Mouse (Mus musculus) CH12.LX (cell line): ENCODE measurements at regions not wholly inside any gene's neighbourhood (a gene's known extent, or its start where the extent isn't known, plus 50 kb on each side); places are given as distances from the start of the nearest gene placed in this dataset.

Experiments used
- DNase-seq: peaks from one replicate; pipeline ENCODE4 v3.0.0-alpha.2; 2013; ENCODE audit errors: extremely low read depth
- H3K27ac ChIP-seq: 2 replicates; pipeline ENCODE4 v1.5.1; 2012; ENCODE audit warnings: low read depth, mild to moderate bottlenecking, control low read depth, moderate library complexity; ENCODE audit not compliant: insufficient read depth
- H3K27me3 ChIP-seq: replicated peaks from 2 replicates; pipeline ENCODE3; 2012; ENCODE audit warnings: inconsistent platforms
- H3K36me3 ChIP-seq, 2 experiments: replicated peaks in 1 of 2; 2 replicates each; pipeline versions ENCODE3 to v1.6.1; 2012; ENCODE audit warnings: inconsistent platforms in 1 of 2, low read length in 1 of 2, mild to moderate bottlenecking in 1 of 2, mixed read lengths in 1 of 2, moderate library complexity in 1 of 2; ENCODE audit not compliant: control insufficient read depth in 1 of 2, insufficient read depth in 1 of 2
- H3K4me1 ChIP-seq, 2 experiments: 2 replicates each; pipeline ENCODE4 v1.6.1; 2012; ENCODE audit warnings: inconsistent platforms in 1 of 2, moderate library complexity in 1 of 2; ENCODE audit not compliant: insufficient read depth in 2 of 2, control insufficient read depth in 1 of 2
- H3K4me2 ChIP-seq: 2 replicates; pipeline ENCODE4 v1.6.1; 2012; ENCODE audit warnings: low read depth, mild to moderate bottlenecking, control low read depth; ENCODE audit not compliant: poor library complexity, insufficient read depth, severe bottlenecking
- H3K4me3 ChIP-seq, 3 experiments: fragments of 150-350 bp in 1 of 3; sonication (generic) in 1 of 3; replicated peaks in 1 of 3; 2 replicates each; pipeline versions ENCODE3 to v1.5.1; 2011 to 2012; ENCODE audit warnings: low read depth in 2 of 3, low read length in 2 of 3, mild to moderate bottlenecking in 2 of 3, moderate library complexity in 2 of 3, control low read depth in 1 of 3, improper control_type of control experiment in 1 of 3, inconsistent platforms in 1 of 3, mixed read lengths in 1 of 3; ENCODE audit not compliant: poor library complexity in 1 of 3
- H3K79me2 ChIP-seq: replicated peaks from 2 replicates; pipeline ENCODE4 v1.6.1; 2012; ENCODE audit warnings: mild to moderate bottlenecking, moderate library complexity; ENCODE audit not compliant: control insufficient read depth, poor library complexity, insufficient read depth, severe bottlenecking; ENCODE audit errors: extremely low read depth
- H3K9ac ChIP-seq: 2 replicates; pipeline ENCODE4 v1.6.1; 2012; ENCODE audit warnings: low read depth, mild to moderate bottlenecking, control low read depth, moderate library complexity; ENCODE audit not compliant: insufficient read depth
- H3K9me3 ChIP-seq: replicated peaks from 2 replicates; pipeline ENCODE3; 2012; ENCODE audit warnings: low read length, inconsistent platforms, mixed read lengths
- BHLHE40 ChIP-seq: IDR thresholded peaks from 2 replicates; pipeline ENCODE4 v1.6.1; 2011; ENCODE audit warnings: mild to moderate bottlenecking, low read depth, low read length, improper control_type of control experiment
- CHD2 ChIP-seq: IDR thresholded peaks from 2 replicates; pipeline ENCODE4 v1.6.1; 2011; ENCODE audit warnings: low read length, improper control_type of control experiment
- E2F4 ChIP-seq: IDR thresholded peaks from 2 replicates; pipeline ENCODE4 v1.6.1; 2011; ENCODE audit warnings: low read depth, low read length, improper control_type of control experiment; ENCODE audit not compliant: insufficient replicate concordance
- HCFC1 ChIP-seq: IDR thresholded peaks from 2 replicates; pipeline ENCODE4 v1.6.1; 2012; ENCODE audit warnings: low read depth, mild to moderate bottlenecking, inconsistent platforms, low read length, improper control_type of control experiment
- JUND ChIP-seq: conservative IDR thresholded peaks from 2 replicates; pipeline ENCODE4 v1.6.1; 2011; ENCODE audit warnings: low read depth, low read length, improper control_type of control experiment
- MAX ChIP-seq: IDR thresholded peaks from 2 replicates; pipeline ENCODE4 v1.6.1; 2011; ENCODE audit warnings: low read length, improper control_type of control experiment
- MAZ ChIP-seq: IDR thresholded peaks from 2 replicates; pipeline ENCODE4 v1.6.1; 2012; ENCODE audit warnings: low read depth, mild to moderate bottlenecking, inconsistent platforms, low read length, improper control_type of control experiment, moderate library complexity
- MEF2A ChIP-seq: IDR thresholded peaks from 2 replicates; pipeline ENCODE4 v1.6.1; 2014; ENCODE audit warnings: low read depth, mild to moderate bottlenecking, inconsistent platforms, low read length, improper control_type of control experiment, borderline replicate concordance
- MYC ChIP-seq: IDR thresholded peaks from 2 replicates; pipeline ENCODE4 v1.6.1; 2011; ENCODE audit warnings: low read depth, mild to moderate bottlenecking, improper control_type of control experiment, low read length
- NRF1 ChIP-seq: IDR thresholded peaks from 2 replicates; pipeline ENCODE4 v1.6.1; 2014; ENCODE audit warnings: low read depth, mild to moderate bottlenecking, inconsistent platforms, low read length, improper control_type of control experiment, moderate library complexity
- PAX5 ChIP-seq: IDR thresholded peaks from 2 replicates; pipeline ENCODE4 v1.6.1; 2012; ENCODE audit warnings: low read length, inconsistent platforms, mixed read lengths
- POLR2A ChIP-seq: IDR thresholded peaks from 2 replicates; pipeline ENCODE4 v1.6.1; 2011; ENCODE audit warnings: low read depth, mild to moderate bottlenecking, improper control_type of control experiment, low read length
- POLR2AphosphoS2 ChIP-seq: IDR thresholded peaks from 2 replicates; pipeline ENCODE4 v1.6.1; 2011; ENCODE audit warnings: low read depth, low read length, improper control_type of control experiment
- RAD21 ChIP-seq: IDR thresholded peaks from 2 replicates; pipeline ENCODE4 v1.6.1; 2011; ENCODE audit warnings: low read depth, mild to moderate bottlenecking, low read length, improper control_type of control experiment, moderate library complexity
- SMC3 ChIP-seq: IDR thresholded peaks from 2 replicates; pipeline ENCODE4 v1.6.1; 2011; ENCODE audit warnings: low read depth, low read length, improper control_type of control experiment
- ZC3H11A ChIP-seq: IDR thresholded peaks from 2 replicates; pipeline ENCODE4 v1.6.1; 2012; ENCODE audit warnings: low read depth, mild to moderate bottlenecking, inconsistent platforms, low read length, improper control_type of control experiment
- ZKSCAN1 ChIP-seq: IDR thresholded peaks from 2 replicates; pipeline ENCODE4 v1.6.1; 2012; ENCODE audit warnings: low read depth, inconsistent platforms, low read length, improper control_type of control experiment, borderline replicate concordance
- dilution Hi-C: fragments of 300-500 bp; cut with MboI; formaldehyde crosslinking; loops from 2 replicates; pipeline ENCODE4 v1.14.3; 2020; ENCODE audit warnings: low sequenced_read_pairs; ENCODE audit not compliant: extremely low pct_unique_long_range_greater_than_20kb, extremely low pct_ligation_motif_present
- in situ Hi-C: fragments of 300-500 bp; cut with MboI; formaldehyde crosslinking; loops from 3 replicates; pipeline ENCODE4 v1.14.3; 2019; ENCODE audit warnings: low sequenced_read_pairs, low pct_ligation_motif_present, low pct_unique_long_range_greater_than_20kb, mixed read lengths

GRCm38 (mm10) chr17:14475277-14475676 is 196.0 kb downstream of the Smoc2 start:
- no peak overlapping the region for H3K4me3 ChIP-seq
- H3K36me3 ChIP-seq: no peaks in the 10 kb centered on the region
- no peak for DNase-seq
- H3K27ac ChIP-seq: no peak overlapping the region
- H3K4me2 ChIP-seq: no peak overlapping the region
- no peaks in the 10 kb centered on the region for H3K79me2 ChIP-seq
- in situ Hi-C loops (no loop called here), dilution Hi-C loops (no loop called here)
- H3K9me3 ChIP-seq: no peaks in the 10 kb centered on the region
- H3K9ac ChIP-seq: no peak overlapping the region
- H3K27me3 ChIP-seq: peaks cover 2% of the 10 kb centered on the region
- H3K4me1 ChIP-seq: no peaks in the 10 kb centered on the region
- TF ChIP-seq JUND: no peak
- no peak for TF ChIP-seq RAD21
- no peak for TF ChIP-seq ZC3H11A
- TF ChIP-seq MYC: no peak
- TF ChIP-seq MAX: no peak
- TF ChIP-seq PAX5: no peak
- no peak for TF ChIP-seq HCFC1
- no peak for TF ChIP-seq BHLHE40
- TF ChIP-seq MAZ: no peak
- no peak for TF ChIP-seq POLR2A

GRCm38 (mm10) chr17:14468754-14469488 is 189.6 kb downstream of the Smoc2 start:
- no peak for DNase-seq
- H3K27ac ChIP-seq: no peak overlapping the region
- dilution Hi-C loops (no loop called here), in situ Hi-C loops (no loop called here)
- H3K4me1 ChIP-seq: no peaks in the 10 kb centered on the region
- H3K36me3 ChIP-seq: no peaks in the 10 kb centered on the region
- no peak overlapping the region for H3K9ac ChIP-seq
- H3K27me3 ChIP-seq: no peaks in the 10 kb centered on the region
- no peak overlapping the region for H3K4me2 ChIP-seq
- no peaks in the 10 kb centered on the region for H3K9me3 ChIP-seq
- no peak for TF ChIP-seq NRF1
- no peak overlapping the region for H3K4me3 ChIP-seq
- no peaks in the 10 kb centered on the region for H3K79me2 ChIP-seq

- Histone ChIP-seq H3K27ac (no peak overlapping the region), H3K27me3 (peaks cover 8% of the 10 kb centered on the region), H3K4me2 (no peak overlapping the region), H3K4me1 (no peaks in the 10 kb centered on the region), H3K36me3 (no peaks in the 10 kb centered on the region), H3K4me3 (no peak overlapping the region), H3K79me2 (no peaks in the 10 kb centered on the region), H3K9me3 (no peaks in the 10 kb centered on the region), H3K9ac (no peak overlapping the region)
- no peak for DNase-seq
- dilution Hi-C loops: no loop called here
- TF ChIP-seq HCFC1 (no peak), ZKSCAN1 (no peak), SMC3 (no peak), POLR2AphosphoS2 (no peak), CHD2 (no peak), PAX5 (no peak), E2F4 (no peak), MEF2A (no peak)
- in situ Hi-C loops: no loop called here
These were observed 176.0 kb downstream of the Smoc2 start for GRCm38 (mm10) chr17:14455251-14455743.
